8 mouse cellular contexts compared by ENCODE assay signal in the genomic region with DNA sequence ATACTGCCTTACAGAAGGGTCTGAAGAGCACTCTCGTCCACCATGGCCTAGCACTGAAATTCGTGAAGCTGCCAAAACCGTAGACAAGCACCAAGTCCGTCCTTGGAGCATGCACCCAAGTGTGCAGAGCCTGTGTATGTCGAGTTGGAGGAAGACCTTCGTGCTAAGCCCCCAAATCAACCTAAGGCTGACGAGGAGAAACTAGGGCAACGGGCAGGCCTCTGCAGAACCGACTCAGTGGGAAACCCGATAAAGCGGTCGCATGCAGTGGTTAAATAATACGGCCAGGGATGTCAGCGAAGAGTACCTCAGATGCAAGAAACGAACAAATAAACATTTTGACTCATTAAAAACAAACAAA. TPM values are rescaled to one million over a fixed set of nuclear protein-coding genes. Genes with fewer than 3 reads are reported as not detected.
DNase-seq lines count a peak whose midpoint lies in the region; ATAC-seq and TF ChIP-seq lines count a peak whose summit lies in the region.

No protein-coding gene starts in this region.

- TF ChIP-seq CTCF in cerebellum, adult 2 months (IDR thresholded peaks at IDR 0.05; ENCODE audit: borderline replicate concordance, insufficient read depth, low read depth, low read length), result no peak
- TF ChIP-seq CTCF in testis, adult 2 months (IDR thresholded peaks at IDR 0.05; ENCODE audit: control insufficient read depth, insufficient read depth, insufficient replicate concordance, low read depth, low read length), result no peak

- H3K36me3 ChIP-seq in testis, adult 2 months (ENCODE audit: control insufficient read depth, insufficient read depth, low read length), result no peaks in the 10 kb centered on the region
- no peaks in the 10 kb centered on the region for H3K36me3 ChIP-seq in liver, embryonic 11.5 days (ENCODE audit: control insufficient read depth, insufficient read depth, low read length)

- H3K27me3 ChIP-seq in cerebellum, adult 2 months (ENCODE audit: control insufficient read depth, insufficient read depth, low read length), result no peaks in the 10 kb centered on the region
- no peaks in the 10 kb centered on the region for H3K27me3 ChIP-seq in testis, adult 2 months (ENCODE audit: control insufficient read depth, insufficient read depth, low read length)
- no peaks in the 10 kb centered on the region for H3K27me3 ChIP-seq in liver, embryonic 11.5 days (replicated peaks; ENCODE audit: control insufficient read depth, insufficient read depth, low read length)

- no peak for DNase-seq in cerebellum, adult 2 months
- no peak for DNase-seq in cerebellum, adult 11 months
- no peak for DNase-seq in testis, postnatal 14 days (ENCODE audit: low spot score)
- DNase-seq in liver, embryonic 11.5 days (ENCODE audit: low spot score), result no peak
- peak; percentile 47 for DNase-seq in testis, postnatal 10 days (ENCODE audit: low spot score)
- no peak for DNase-seq in adrenal gland, adult (ENCODE audit: inconsistent age in 2 of 2, low spot score in 1 of 2)
- no peak for DNase-seq in adrenal gland, postnatal 14 days

- peak overlapping the region; percentile 71 for H3K9ac ChIP-seq in liver, embryonic 11.5 days (ENCODE audit: low read depth, low read length)

- TF ChIP-seq POLR2A in cerebellum, adult 2 months (IDR thresholded peaks at IDR 0.05; ENCODE audit: borderline replicate concordance, insufficient read depth, low read length), result no peak
- 0 out of 2 replicates have a peak, but pooled peaks have one; percentile 10 for TF ChIP-seq POLR2A in testis, adult 2 months (IDR thresholded peaks at IDR 0.05; ENCODE audit: control insufficient read depth, low read depth, low read length)

- no peaks in the 10 kb centered on the region for H3K9me3 ChIP-seq in liver, embryonic 11.5 days (ENCODE audit: control insufficient read depth, low read length)

- H3K4me3 ChIP-seq in cerebellum, adult 2 months (replicated peaks; ENCODE audit: insufficient read depth, low read depth, low read length), result peak overlapping the region; percentile 80
- H3K4me3 ChIP-seq in testis, adult 2 months (ENCODE audit: control insufficient read depth, low read depth, low read length), result peak overlapping the region; percentile 79
- peak overlapping the region; percentile 67 for H3K4me3 ChIP-seq in liver, embryonic 11.5 days (ENCODE audit: low read depth, low read length)

- H3K4me2 ChIP-seq in liver, embryonic 11.5 days, result peak overlapping the region; percentile 94

- ATAC-seq in liver, embryonic 11.5 days (replicated peaks; ENCODE audit: low FRiP score), result peak; percentile 42; the same call in 1 of the 2 replicates

- WGBS in cerebellum, adult 2 months, result 3% methylated on average over 15 of the region's 15 CpGs
- 20% methylated on average over 15 of the region's 15 CpGs for WGBS in liver, embryonic 11.5 days

- H3K4me1 ChIP-seq in cerebellum, adult 2 months (ENCODE audit: control insufficient read depth, insufficient read depth, low read length), result no peaks in the 10 kb centered on the region
- H3K4me1 ChIP-seq in testis, adult 2 months (ENCODE audit: control insufficient read depth, insufficient read depth, low read length), result peaks cover 2% of the 10 kb centered on the region
- peaks cover 13% of the 10 kb centered on the region for H3K4me1 ChIP-seq in liver, embryonic 11.5 days (replicated peaks; ENCODE audit: control insufficient read depth, insufficient read depth, low read length)

- H3K27ac ChIP-seq in cerebellum, adult 2 months (ENCODE audit: insufficient read depth, low read length), result peak overlapping the region; percentile 78
- H3K27ac ChIP-seq in testis, adult 2 months (ENCODE audit: control insufficient read depth, insufficient read depth, low read depth, low read length), result no peak overlapping the region
- no peak overlapping the region for H3K27ac ChIP-seq in liver, embryonic 11.5 days (ENCODE audit: low read depth, low read length)

RNA-seq across cellular contexts. Expression of a gene that starts 3.1 kb away (rescaled TPM):
- 5.6 and 8.0 TPM in 2 replicates for polyA plus RNA-seq in cerebellum, adult 2 months (2012; rRNA removed)
- polyA plus RNA-seq in testis, adult 2 months (2012; rRNA removed), result 309 and 314 TPM in 2 replicates
- polyA plus RNA-seq in liver, embryonic 11.5 days (2014; fragmentation: Nextera tagmentation; extraction: Ambion mirVana), result 1.4 and 2.2 TPM in 2 replicates
- 0.71 and 1.9 TPM in 2 replicates for total RNA-seq in adrenal gland, postnatal 14 days (2021)

RNA-seq across cellular contexts. Expression of a gene that starts 39.8 kb away (rescaled TPM):
- polyA plus RNA-seq in cerebellum, adult 2 months (2012; rRNA removed), result 302 and 305 TPM in 2 replicates
- polyA plus RNA-seq in testis, adult 2 months (2012; rRNA removed), result 85.3 and 105 TPM in 2 replicates
- polyA plus RNA-seq in liver, embryonic 11.5 days (2014; fragmentation: Nextera tagmentation; extraction: Ambion mirVana), result 261 and 281 TPM in 2 replicates
- total RNA-seq in adrenal gland, postnatal 14 days (2021), result 733 and 773 TPM in 2 replicates

RNA-seq across cellular contexts. Expression of a gene that starts 39.9 kb away (rescaled TPM):
- polyA plus RNA-seq in cerebellum, adult 2 months (2012; rRNA removed), result 0.16 and 0.34 TPM in 2 replicates
- polyA plus RNA-seq in testis, adult 2 months (2012; rRNA removed), result 2.8 and 3.0 TPM in 2 replicates
- polyA plus RNA-seq in liver, embryonic 11.5 days (2014; fragmentation: Nextera tagmentation; extraction: Ambion mirVana), result 0.14 TPM in 1 of 2 replicates, not detected in the other
- total RNA-seq in adrenal gland, postnatal 14 days (2021), result 1.5 and 3.2 TPM in 2 replicates

RNA-seq across cellular contexts. Expression of a gene that starts 45.9 kb away (rescaled TPM):
- 5.2 and 6.0 TPM in 2 replicates for polyA plus RNA-seq in cerebellum, adult 2 months (2012; rRNA removed)
- 30.9 and 52.1 TPM in 2 replicates for polyA plus RNA-seq in testis, adult 2 months (2012; rRNA removed)
- polyA plus RNA-seq in liver, embryonic 11.5 days (2014; fragmentation: Nextera tagmentation; extraction: Ambion mirVana), result 28.7 and 29.8 TPM in 2 replicates
- 8.1 and 10.3 TPM in 2 replicates for total RNA-seq in adrenal gland, postnatal 14 days (2021)

Comparison
In these comparisons a context has a peak if more than half of its experiments do, and no peak if none do; other contexts are left out.
1. RNA of a gene that starts 3.1 kb away (polyA plus RNA-seq): 309 to 314 TPM in testis, adult 2 months; 5.6 to 8.0 TPM in cerebellum, adult 2 months and 1.4 to 2.2 TPM in liver, embryonic 11.5 days; every median in the first group is over 10 times any median in the second.
2. Peak in every context shown above with its lines, with median percentiles within 50 percentile points of each other: H3K4me3 ChIP-seq.